Mouse (Mus musculus): ENCODE results near the gene Clasrp.
A peak's percentile ranks its signal among the peaks of the same experiment; 100 is the strongest.
"Not testable (repeated sequence)": the region's sequence is repeated elsewhere in the genome, so short reads cannot be mapped to it uniquely, and the experiment has no call there.

Clasrp gene

GRCm38 (mm10) chr7:19609641-19610332, 5.5 kb upstream of the Clasrp start:
- DNase-seq (ENCODE audit: low read depth, low spot score): peak; percentile 95

- DNase-seq (ENCODE audit: low read depth, low spot score): peak; percentile 58
Observed at GRCm38 (mm10) chr7:19607291-19607690, 3.0 kb upstream of the Clasrp start.

DNA sequence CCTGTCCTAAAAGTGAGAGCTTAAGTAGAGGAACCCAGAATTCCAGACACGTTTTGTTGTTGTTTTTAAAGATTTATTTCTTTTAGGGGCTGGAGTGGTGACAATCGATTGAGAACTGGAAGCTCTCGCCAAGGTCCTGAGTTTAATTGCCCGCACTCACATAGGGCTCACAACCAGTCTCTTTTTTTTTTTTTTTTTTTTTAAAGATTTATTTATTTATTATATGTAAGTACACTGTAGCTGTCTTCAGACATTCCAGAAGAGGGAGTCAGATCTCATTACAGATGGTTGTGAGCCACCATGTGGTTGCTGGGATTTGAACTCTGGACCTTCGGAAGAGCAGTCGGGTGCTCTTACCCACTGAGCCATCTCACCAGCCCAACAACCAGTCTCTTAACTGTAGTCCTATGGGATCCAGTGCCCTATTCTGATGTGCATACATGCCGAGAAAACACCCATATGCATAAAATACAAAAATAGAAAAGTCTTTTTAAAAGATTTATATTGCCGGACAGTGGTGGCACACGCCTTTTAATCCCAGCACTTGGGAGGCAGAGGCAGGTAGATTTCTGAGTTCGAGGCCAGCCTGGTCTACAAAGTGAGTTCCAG, 424 bp upstream of the Clasrp start:
- DNase-seq (ENCODE audit: low read depth, low spot score): not testable (repeated sequence)

DNA sequence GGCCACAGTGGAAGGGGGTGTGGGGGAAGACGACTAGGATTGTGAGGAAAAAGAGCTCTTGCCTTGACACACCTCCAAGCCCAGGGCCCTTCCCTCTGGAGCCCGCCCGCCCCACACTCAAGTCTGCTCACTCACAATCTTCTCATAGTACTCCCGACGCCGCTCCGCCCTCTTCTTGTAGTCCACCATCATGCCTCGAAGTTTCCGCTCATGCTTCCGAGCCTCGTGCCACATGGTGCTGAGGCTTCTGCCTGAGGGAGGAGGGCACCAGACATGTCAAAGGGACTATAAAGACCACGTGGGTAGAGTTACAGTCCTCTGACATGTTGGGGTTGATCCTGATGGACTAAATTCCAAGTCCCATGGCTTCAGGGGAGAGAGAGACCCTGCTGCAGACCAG, 1.2 kb downstream of the Clasrp start:
- DNase-seq (ENCODE audit: low read depth, low spot score): peak; percentile 69

DNA sequence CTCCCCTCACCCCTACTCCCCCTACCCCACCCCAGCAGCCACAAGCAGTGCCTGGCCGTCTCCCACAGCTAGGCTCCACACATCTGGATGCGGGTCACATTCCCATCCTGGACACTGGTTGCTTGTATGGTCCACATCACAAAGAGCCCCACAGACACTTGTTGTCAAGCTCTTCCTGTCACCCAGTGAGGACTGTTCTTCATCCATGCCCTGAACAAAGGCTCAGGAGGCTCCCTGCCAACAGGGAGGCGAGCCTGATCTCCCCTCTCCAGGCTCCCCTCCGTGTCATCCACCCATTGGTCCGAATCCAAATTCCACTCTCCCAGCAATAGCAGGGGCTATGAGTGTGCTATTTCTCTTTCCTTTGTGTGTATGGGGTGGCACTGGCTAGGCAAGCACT, 3.7 kb downstream of the Clasrp start:
- no peak for DNase-seq (ENCODE audit: low read depth, low spot score)

DNA sequence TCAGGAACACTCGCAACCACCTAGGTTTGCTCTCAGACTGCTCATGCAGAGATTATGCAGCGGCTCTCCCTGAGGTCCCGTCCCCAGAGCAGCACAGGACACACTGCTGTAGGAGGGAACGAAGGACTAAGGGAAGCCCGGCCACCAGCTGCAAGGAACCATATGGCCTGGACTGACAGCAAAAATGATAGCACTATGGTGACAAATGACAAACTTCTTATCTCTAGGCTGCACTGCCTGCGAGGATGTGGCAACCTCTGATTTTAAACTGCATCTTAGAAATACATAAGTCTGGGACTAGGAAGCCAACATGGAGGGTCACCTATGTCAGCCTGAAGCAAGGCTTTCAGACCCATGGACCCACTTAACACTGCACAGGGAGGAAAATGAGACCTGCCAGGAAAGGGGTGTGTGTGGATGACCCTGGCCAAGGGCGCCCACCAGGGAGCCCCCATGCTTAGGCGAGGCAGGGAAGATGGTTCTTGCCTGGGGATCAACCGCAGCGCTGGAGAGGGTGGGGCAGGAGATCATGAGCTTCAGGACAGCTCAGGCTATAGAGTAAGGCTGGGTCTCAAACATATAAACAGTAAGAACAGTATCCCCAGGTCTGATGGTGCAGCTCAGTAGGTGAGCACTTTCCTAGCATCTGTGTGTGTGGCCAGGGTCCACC, 11.1 kb downstream of the Clasrp start:
- peak; percentile 51 for DNase-seq (ENCODE audit: low read depth, low spot score)

DNA sequence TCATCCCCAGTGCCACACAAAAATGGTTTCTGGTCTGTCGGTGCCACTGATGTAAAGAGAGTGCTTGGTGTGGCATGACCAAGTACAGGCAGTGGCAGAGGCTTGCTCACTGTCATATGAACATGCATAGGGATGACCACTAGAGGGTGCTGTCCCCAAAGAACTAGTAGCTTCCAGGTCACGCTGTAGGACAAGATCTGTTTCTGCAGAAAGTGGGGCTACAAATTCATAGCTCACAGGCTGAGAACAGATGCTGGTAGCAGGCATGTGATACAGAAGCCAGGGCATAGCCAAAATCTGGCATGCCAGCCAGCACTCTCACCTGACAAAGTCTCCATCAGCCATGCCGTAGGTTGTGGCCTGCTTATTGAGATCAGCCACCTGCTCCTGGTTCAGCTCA, 14.4 kb downstream of the Clasrp start:
- peak; percentile 90 for DNase-seq (ENCODE audit: low read depth, low spot score)

DNA sequence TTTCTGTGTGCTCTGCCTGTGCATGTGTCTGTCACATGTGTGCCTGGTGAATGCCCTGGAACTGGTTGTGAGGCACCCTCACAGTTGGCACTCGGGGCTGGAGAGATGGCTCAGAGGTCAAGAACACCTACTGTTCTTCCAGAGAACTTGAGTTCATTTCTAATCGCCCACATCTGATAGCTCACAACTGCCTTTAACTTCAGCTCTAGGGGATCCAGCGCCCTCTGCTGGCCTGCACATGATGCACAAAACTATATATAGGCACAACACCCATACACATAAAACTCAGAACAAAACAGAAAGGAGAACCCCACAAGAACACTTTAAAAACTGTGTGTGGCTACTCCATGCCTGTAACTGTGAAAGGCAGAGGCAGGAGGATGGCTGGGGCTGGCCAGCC, 15.1 kb downstream of the Clasrp start:
- peak; percentile 87 for DNase-seq (ENCODE audit: low read depth, low spot score)

DNA sequence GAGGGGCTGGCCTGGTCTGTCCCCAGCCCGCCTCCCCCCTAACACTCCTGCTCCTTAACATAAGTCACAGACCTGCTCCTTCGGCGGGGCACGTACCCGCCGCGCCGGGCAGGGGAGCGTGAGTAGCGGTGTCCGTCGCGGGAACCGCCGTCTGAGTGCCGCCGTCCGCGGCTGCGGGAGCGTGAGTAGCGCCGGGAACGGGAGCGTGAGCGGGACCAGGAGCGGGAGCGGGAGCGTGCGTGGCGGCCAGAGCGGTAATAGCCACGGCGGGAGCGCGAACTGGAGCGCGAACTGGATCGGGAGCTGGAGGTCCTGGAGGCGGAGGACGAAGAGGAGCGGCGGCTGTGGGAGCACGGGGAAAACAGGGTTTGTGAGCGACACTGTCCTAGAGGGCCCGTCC, 18.0 kb downstream of the Clasrp start:
- DNase-seq (ENCODE audit: low read depth, low spot score): peak; percentile 60

GRCm38 (mm10) chr7:19580634-19581033, 23.7 kb downstream of the Clasrp start:
- no peak for DNase-seq (ENCODE audit: low read depth, low spot score)

- no peak for DNase-seq (ENCODE audit: low read depth, low spot score)
Observed at GRCm38 (mm10) chr7:19579751-19580150, 24.5 kb downstream of the Clasrp start.

- no peak for DNase-seq (ENCODE audit: low read depth, low spot score)
Observed at GRCm38 (mm10) chr7:19578436-19578835, 25.9 kb downstream of the Clasrp start.

- DNase-seq (ENCODE audit: low read depth, low spot score): no peak
Observed at GRCm38 (mm10) chr7:19577877-19578414, 26.3 kb downstream of the Clasrp start.

DNA sequence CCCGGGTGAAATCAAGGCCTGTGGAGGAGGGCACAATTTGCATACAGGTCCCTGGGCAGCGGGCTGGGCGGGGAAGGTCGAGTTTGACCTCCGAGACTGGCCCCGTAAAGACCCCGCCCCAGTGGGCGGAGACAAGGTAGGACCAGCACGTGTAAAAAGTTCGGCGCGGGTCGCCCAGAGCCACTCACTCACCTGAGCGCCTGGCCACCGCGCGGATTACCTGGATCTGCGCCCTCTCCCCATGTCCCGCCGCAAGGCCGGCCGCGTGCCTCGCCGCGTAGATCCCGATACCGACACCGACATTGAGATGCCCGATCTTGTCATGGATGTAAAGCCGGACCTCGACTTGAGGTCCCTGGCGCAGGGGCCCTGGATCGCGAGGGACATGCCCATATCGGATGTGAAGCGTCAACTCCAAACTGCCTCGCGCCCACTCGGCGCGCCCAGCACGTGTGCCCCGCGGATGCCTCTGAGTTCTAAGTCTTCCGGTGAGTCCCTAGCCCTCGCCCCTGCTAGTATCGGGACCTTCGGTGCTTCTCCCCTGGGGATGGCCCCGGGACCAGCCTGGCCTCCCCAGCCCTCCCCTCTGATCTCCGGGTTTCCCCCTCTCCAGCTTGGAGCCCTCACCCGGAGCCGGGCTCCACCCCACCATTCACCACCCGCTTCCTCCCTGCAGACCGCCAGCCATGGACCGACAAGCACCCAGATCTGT, 27.0 kb downstream of the Clasrp start, which contains the start of the genes Zfp296 and Gemin7:
Zfp296 (plus strand) TSS at position 147 of the 712 bp plus-strand sequence.
Gemin7 (minus strand) TSS at position 455 of the 712 bp plus-strand sequence.
- DNase-seq (ENCODE audit: low read depth, low spot score): peak; percentile 78

DNA sequence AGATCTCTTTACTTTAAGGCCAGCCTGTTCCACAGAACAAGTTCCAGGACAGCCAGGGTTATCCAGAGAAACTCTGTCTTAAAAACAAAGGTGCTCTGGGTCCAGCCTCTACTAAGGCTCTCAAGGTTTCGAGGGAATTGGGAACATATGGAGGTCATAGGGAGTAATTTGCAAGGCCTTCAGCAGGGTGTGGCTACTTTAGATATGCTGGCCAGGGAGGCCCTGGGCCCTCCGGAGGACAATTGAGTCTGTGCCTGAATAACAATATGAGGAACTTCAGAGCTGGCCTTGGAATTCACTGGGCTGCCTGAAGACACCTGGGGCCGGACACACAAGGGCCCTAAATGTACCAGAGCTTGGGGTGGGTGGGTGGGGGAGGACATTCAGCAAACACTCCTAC, 28.7 kb downstream of the Clasrp start:
- no peak for DNase-seq (ENCODE audit: low read depth, low spot score)

DNA sequence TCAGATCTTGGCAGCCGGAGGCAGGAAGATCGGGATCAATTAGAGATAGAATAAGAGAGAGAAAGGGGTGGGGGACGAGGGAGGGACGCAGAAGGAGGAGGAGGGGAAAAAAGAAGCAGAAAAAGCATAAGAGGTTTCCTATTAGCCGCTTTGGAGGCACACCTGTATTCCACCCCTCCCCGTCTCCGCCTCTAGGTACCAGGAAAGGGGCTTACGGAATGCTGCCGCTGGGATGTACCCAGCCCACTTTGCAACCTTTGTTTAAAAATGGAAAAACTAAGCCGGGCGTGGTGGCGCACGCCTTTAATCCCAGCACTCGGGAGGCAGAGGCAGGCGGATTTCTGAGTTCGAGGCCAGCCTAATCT, 30.5 kb downstream of the Clasrp start:
- DNase-seq (ENCODE audit: low read depth, low spot score): peak; percentile 88

- peak; percentile 93 for DNase-seq (ENCODE audit: low read depth, low spot score)
Observed at GRCm38 (mm10) chr7:19572926-19573775, 31.1 kb downstream of the Clasrp start.

- DNase-seq (ENCODE audit: low read depth, low spot score): peak; percentile 81
Observed at GRCm38 (mm10) chr7:19569647-19570046, 34.6 kb downstream of the Clasrp start.

DNA sequence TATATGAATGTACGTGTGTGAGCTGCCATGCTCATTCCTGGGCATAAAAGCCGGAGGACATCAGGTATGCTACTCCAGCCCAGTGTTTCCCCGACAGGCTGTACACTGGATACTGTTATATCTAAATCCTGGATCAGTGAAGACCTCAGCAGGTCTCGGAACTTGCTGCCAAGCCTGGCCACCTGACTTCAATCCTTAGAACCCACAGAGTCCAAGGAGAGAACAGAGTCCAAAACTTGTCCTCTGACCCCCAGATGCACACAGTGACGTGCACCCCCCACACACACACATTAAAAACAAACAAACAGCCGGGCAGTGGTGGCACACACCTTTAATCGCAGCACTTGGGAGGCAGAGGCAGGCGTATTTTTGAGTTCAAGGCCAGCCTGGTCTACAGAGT, 36.9 kb downstream of the Clasrp start:
- no peak for DNase-seq (ENCODE audit: low read depth, low spot score)

- DNase-seq (ENCODE audit: low read depth, low spot score): no peak
Observed at GRCm38 (mm10) chr7:19565803-19566202, 38.5 kb downstream of the Clasrp start.

DNA sequence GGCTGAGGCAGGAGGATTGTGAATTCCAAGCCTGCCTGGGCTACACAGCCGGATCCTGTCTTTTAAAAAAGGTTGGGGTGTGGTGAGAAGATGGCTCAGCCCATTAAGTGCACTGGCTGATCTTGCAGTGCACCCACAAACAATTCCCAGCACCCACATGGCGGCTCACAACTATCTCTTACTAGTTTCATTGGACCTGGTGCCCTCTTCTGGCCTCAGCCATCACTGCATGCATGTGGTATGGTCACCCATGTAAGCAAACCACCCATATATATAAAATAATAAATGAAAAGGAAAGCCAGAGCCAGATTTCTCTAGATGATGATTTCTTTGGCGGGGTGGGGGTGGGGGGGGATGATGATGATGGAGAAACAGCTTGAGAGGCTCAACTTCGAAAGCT, 39.8 kb downstream of the Clasrp start:
- peak; percentile 66 for DNase-seq (ENCODE audit: low read depth, low spot score)

All from ZHBTc4 (cell line).